Mouse (Mus musculus): Measurements from ENCODE around the gene Rgl2.
A peak's percentile ranks its signal among the peaks of the same experiment; 100 is the strongest.
"Not testable (repeated sequence)": the region's sequence is repeated elsewhere in the genome, so short reads cannot be mapped to it uniquely, and the experiment has no call there.

The Rgl2 gene

DNA sequence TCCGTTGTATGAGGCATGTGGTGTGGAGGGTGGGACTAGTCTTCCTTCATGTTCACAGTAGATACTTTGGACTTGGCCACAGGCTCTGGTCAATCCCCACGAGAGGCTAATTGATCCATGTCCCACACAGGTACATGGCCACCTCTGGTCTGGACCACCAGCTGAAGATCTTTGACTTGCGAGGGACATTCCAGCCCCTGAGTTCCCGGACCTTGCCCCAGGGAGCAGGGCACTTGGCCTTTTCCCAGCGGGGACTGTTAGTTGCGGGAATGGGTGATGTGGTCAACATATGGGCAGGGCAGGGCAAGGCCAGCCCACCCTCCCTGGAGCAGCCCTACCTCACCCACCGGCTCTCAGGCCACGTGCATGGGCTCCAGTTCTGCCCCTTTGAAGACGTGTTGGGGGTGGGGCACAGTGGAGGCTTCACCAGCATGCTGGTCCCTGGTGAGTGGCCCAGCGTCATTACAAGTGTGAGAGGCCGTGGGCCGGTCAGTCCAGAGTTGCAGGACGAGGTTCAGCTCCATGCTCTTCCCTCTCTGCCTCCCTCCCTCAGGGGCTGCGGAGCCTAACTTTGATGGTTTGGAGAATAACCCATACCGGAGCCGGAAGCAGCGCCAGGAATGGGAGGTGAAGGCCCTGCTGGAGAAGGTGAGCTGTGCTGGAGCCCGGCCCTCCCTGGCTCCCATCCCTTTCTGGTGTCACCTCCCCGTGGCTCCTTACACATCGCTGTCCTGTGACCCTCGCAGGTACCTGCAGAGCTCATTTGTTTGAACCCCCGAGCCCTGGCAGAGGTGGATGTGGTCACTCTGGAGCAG, 19.0 kb downstream of the Rgl2 start:
- DNase-seq (ENCODE audit: low spot score in 2 of 2): no peak

DNA sequence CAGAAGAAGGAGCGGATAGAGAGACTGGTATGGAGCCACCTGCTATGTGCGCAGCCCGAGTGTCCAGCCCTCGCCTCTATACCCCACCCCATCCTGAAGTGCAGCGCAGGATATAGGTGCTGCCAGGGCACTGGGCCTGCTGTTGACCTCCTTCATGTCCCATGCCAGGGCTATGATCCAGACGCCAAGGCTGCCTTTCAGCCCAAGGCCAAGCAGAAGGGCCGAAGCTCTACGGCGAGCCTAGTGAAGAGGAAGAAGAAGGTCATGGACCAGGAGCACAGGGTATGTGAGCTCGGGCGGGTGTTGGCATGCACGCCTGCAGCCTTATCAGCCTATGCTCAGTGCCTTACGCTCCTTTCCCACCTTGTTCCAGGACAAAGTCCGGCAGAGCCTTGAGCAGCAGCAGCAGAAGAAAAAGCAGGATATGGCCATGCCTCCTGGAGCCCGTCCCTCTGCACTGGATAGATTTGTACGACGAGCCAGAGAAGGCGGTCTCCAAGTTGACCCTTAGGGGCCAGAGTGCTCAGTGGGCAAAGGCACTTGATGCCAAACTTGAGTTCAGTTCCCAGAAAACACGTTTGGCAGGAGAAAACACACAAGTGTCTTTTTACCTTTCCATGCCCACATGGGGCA, 19.7 kb downstream of the Rgl2 start:
- DNase-seq (ENCODE audit: low spot score in 2 of 2): no peak

DNA sequence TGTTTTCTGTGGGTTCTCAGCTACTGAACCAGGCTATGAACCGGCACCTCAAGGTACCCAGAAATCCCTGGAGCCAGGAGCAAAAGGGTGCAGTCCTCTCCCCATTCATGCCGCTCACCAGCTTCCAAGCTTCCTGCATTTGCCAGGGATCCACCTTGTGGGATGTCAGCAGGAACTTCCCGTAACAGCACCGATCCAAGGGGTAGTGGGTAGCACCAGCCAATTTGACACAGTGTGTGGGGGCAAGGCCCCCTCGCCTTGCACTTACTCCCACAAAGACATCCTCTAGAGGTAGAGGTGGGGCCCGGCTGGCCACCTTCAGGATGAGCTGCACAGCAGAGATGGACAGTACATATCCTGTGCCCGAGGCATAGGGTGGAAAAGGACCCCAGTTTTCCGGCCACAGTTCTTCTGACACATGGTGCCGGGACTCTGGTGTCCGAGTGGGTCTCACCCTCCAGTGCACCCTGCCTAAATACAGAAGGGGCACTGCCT, 20.8 kb downstream of the Rgl2 start:
- DNase-seq (ENCODE audit: low spot score in 2 of 2): no peak

DNA sequence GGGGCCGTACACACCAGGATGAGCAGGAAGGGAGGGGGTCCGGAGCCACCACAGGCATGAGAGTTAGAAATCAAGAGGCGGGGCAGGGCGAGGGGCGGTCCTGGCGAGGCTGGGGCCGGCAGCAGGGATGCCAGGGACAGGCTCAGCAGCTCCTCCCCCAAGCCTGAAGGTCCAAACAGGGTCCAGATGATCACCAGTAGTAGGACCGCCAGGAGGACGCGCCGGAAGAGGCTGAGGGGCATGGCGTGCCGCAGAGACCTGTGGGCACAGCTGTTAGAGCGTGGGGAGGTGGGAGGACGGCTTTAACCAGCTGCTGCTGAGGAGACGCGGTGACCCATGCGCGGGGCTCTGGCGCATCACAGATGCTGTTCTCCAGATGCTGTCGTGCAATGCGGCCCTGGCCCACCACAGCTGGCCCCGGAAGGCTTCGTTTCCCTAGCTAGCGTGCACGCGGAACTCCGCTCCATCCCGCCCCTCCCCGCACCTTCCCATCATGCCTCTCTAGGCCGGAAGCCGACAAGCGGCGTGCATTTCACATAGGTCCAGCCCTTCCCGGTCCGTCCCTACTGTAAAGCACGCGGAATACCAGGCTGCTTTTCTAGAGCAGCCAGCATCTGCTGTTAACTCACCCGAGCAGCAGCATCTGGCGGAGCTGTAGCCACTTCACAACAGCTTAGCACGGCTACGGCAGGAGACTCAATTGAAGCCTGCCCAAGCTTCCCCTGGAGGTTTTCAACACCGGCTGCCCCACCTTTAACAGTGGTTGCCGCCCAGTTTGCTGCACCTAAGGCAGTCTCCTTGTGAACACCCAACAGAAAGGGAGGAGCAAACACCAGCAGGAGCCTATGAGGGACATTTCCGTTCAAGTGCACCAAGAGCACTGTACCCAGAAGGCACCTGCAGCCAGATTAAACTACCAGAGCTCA, 21.9 kb downstream of the Rgl2 start, which contains the start of gene B3galt4:
Gene B3galt4 (minus strand): TSS at position 468 of the 926 bp plus-strand sequence.
- DNase-seq (ENCODE audit: low spot score in 2 of 2): peak; percentile 59 to 72

DNA sequence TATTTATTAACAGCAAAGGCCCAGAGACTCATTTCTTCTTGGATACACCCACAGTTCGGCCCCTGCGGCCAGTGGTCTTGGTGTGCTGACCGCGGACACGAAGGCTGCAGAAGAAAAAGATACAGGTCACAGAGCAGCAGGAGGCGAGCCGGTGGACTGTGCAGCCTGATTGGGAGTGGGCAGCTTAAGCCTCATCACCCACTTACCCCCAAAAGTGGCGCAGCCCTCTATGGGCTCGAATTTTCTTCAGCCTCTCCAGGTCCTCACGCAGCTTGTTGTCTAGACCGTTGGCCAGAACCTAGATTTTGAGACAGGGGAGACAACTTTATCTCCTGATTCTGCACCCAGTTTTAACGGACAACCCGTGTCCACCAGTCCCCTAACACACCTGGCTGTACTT, 22.7 kb downstream of the Rgl2 start:
- not testable (repeated sequence) for DNase-seq (ENCODE audit: low spot score in 2 of 2)

DNA sequence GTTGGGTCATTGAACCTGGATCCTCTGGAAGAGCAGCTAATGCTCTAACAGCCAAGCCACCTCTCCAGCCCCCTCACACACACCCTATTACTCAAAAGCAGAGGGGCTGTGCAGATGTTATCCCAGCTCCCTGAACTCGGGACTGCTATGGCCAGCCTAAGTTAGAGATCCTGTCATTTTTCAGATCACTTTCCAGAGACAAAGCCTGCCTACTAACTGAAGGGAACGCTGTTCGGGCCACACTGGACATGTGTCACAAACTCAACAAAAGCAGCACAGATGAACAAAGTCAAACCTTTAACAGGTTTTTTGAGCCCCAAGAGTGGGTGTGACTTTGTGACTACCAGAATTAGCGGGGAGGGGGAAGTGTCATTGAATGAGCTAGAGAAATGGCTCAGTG, 23.5 kb downstream of the Rgl2 start:
- no peak for DNase-seq (ENCODE audit: low spot score in 2 of 2)

DNA sequence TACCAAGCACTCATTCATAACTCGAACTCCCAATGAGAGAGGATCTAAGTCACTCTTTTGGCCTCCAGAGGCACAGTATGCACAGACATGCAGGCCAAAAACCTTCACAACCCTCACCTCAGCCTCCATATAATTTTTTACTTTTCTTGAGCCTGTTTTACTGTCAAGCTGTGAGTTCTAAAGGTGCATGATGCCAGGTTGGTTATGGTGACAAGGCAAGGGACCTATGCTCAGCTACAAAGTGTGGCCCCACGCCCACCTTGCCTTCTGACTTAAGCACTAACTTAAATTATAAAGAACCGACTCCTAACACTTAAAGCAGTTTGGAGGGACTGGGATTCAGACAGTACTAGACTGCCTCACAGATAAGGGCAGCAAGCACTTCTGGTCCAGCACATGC, 24.0 kb downstream of the Rgl2 start:
- DNase-seq (ENCODE audit: low spot score in 2 of 2): no peak

DNA sequence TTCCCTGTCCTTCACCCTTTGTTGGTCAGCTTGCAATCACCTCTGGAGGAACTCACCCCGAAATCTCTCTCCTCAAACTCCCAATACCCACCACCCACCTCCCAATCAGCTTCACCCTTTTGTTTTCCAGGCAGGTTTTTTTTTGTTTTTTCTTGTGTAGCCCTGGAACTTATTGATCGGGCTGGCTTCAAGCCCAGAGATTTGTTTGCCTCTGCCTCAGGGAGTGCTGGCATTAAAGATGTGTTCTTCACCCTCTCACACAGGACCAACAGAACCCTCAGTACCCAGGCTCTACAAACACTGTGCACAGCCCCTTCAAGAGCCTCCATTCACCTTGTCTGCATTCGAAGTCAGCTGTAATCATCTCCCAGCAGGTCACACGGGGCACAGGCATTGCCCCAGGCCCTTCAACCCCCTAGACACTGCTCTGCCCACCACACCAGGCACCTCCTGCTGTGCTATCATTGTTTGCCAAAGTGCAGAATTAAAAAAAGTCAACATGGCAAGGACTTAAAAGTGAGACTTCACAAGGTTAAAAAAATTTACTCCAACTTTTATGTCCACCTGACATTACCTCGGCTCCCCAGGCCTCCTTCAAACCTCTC, 24.7 kb downstream of the Rgl2 start:
- DNase-seq (ENCODE audit: low spot score in 2 of 2): no peak

DNA sequence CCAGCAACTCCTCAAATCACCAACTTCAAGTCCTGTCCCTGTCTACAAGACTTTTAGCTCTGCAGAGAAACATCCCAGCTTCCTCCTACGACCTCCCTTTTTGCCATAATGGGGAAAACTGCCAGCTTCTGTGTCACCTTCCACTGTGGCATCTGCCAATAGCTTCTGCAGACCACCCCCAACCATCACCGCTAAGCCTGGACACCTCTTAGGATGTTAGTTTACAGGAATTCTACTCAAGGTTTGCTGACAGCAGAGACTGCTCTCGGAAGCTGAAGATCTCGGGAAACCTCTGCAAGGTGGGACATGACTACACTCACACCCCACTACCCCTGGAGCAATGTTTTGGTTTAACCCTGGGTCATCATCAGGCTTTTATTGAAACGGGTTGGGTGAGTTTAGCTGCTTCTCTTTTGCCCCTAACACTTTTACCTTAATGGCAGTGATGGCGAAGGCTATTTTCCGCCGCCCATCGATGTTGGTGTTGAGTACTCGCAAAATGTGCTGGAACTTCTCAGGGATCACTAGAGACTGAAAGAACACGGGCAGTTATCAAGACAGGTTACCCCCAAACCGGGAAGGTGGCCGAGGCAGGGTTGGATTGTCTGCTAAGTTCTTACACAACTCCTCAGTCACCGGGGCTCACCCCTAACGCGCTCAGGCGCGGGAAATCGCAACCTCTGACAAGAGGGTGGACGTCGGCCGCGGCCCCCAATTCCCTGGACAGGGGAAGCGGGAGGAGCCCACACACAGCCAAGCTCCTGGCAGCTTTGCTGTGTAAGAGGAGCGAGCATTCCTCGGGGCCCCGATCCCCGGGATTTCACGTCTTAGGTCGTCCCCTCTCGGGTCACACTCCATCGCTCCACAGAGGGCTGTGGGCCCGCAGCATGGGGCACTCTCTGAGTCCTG, 25.6 kb downstream of the Rgl2 start:
- peak in 1 of 2 experiments; percentile 50 for DNase-seq (ENCODE audit: low spot score in 2 of 2)

DNA sequence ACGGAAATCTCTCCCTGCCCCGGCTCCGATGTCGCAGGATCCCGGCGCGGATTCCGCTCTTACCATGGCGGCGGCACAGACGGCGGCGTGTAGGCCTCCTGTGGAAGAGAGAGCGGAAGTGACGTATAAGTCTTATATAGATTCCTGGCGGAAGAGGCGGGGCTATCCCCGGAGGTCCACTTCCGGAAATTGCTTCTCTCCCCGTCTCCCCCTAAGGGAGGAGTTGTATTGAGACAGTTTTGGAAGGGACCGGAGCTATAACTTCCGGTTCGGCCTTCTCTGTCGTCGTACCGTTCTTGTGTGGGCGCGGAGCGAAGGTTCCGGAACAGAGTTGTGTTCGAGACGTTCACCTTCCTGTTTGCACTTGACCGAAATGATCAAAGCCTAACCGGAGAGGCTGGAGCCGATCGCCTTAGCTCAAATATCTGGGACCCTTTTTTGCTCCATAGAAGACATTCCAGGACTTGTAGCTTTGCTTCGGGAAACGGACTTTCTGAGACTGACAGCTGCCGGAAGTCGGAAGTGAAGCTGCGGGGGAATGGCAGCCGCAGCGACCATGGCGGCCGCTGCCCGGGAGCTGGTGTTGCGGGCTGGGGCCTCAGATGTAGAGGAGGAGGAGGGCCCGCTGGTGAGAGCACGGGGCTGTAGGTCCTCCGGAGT, 26.3 kb downstream of the Rgl2 start, which contains the start of the genes Vps52 and Rps18:
Gene Vps52 (plus strand): TSS at position 258 of the 660 bp plus-strand sequence.
Gene Rps18 (minus strand): TSS at position 447 of the 660 bp plus-strand sequence.
- DNase-seq (ENCODE audit: low spot score in 2 of 2): peak; percentile 96

DNA sequence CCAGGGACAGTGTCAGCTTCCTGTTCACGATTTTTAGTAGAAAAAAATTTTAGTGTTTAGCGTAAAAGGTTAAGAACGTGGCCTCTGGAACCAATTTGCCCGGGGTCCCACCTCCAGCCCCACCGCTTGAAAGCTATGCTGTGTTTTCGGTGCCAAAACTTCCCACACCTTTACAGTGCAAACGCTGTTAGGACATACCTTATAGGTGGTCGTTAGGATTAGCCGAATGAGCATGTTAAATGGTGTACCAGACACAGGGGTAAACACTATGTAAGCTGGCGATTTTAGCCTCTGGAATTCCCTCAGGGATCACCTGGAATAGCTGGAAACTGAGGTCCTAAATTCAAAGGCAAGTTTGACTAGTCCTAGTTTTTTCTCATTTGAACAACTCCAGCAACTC, 27.0 kb downstream of the Rgl2 start:
- DNase-seq (ENCODE audit: low spot score in 2 of 2): no peak

DNA sequence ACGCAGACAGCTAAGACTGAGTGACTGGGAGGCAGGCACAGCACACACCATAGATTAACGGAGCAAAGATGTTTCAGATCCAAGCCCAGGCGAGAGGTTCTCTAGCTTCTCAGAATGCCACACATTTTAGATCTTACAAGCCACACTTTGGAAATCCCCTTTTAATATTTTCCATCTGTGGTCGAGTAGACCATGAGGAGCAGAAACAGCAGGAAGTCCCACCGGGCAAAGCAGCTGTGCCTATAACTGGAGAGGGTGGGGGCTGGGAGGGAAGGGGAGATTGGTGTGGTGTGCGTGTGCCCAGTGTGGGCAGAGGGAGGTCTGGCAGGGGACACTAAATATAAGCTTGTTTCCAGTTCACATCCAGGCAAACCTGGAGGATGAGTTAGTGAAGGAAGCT, 28.1 kb downstream of the Rgl2 start:
- DNase-seq (ENCODE audit: low spot score in 2 of 2): no peak

DNA sequence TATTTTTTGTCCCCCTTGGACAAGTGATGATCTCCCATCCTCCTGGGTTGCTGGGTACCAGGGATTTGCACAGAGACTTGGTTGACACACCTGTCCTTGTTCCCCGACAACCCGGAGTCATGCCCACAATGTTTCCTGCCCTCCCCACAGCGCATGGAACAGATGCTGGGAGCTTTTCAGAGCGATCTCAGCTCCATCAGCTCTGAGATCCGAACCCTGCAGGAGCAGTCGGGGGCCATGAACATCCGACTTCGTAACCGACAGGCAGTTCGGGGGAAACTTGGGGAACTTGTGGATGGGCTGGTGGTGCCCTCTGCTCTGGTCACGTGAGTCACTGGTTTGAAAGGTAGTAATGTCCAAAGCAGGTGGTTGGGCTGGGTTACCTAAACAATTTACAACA, 29.1 kb downstream of the Rgl2 start:
- no peak for DNase-seq (ENCODE audit: low spot score in 2 of 2)

DNA sequence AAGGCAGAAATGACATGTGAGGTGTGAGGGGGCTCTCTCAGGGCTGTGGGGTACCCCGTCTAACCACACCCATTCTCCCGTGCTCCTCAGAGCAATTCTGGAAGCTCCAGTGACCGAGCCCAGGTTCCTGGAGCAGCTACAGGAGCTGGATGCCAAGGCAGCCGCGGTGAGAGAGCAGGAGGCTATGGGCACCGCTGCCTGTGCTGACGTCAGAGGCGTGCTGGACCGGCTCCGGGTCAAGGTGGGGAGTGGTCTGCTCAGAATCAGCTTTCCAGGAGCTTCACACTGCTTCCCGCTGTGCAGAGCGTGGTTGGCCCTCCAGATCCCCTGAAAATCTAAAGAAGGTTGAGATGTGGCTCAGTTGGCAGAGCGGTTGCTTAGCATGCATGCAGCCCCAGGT, 29.8 kb downstream of the Rgl2 start:
- no peak for DNase-seq (ENCODE audit: low spot score in 2 of 2)

DNA sequence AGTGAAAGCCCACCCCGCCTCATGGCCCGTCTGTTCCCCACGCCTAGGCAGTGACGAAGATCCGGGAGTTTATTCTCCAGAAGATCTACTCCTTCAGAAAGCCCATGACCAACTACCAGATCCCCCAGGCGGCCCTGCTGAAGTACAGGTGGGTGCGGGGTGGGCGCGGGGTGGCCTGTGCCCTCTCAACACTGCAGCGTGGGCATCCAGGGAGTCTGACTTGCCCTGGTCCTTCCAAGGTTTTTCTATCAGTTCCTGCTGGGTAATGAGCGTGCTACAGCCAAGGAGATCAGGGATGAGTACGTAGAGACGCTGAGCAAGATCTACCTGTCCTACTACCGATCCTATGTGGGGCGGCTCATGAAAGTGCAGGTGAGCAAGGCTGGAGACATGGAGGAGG, 30.6 kb downstream of the Rgl2 start:
- no peak for DNase-seq (ENCODE audit: low spot score in 2 of 2)

DNA sequence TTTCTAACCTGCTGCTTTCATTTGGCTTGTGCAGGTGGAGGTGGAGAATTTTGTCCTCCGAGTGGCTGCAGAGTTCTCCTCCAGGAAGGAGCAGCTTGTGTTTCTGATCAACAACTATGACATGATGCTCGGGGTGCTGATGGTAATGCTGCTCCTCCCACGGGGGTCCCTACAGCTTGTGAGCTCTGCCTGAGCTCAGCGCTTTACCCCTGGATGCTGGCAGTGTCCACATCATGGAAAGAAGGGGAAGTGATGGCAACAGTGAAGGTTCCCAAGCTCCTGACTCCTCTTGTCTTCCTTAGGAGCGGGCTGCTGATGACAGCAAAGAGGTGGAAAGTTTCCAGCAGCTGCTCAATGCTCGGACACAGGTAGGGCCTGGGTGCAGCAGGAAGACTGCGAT, 33.5 kb downstream of the Rgl2 start:
- no peak for DNase-seq (ENCODE audit: low spot score in 2 of 2)

DNA sequence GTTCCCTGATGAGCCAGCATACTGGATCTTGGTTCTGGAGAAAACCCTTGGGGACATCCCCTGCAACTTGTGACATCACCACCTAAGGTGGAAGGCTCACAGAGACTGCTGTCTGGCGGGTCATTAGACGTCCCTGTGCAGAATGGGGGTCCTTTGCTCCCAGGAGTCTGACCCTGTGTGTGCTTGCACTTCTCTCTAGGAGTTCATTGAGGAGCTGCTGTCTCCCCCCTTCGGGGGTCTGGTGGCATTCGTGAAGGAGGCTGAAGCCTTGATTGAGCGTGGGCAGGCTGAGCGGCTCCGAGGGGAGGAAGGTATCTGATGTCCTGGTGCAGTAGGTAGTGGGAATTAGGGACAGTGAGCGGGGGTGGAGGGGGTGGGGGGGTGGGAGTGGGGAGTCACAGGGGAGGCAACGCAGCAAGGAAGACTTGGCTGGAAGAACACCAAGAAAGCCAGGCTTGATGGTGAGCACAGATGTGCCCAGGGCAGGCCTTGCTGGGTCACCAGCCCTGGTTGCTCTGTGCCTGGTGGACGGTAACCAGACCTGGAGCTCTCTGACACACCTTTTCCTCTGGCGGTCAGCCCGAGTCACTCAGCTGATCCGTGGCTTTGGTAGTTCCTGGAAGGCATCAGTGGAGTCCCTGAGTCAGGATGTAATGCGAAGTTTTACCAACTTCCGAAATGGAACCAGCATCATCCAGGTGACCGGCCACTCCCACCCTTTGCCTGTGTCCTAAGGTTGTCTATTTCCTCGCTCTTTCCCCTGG, 35.9 kb downstream of the Rgl2 start:
- DNase-seq (ENCODE audit: low spot score in 2 of 2): no peak

DNA sequence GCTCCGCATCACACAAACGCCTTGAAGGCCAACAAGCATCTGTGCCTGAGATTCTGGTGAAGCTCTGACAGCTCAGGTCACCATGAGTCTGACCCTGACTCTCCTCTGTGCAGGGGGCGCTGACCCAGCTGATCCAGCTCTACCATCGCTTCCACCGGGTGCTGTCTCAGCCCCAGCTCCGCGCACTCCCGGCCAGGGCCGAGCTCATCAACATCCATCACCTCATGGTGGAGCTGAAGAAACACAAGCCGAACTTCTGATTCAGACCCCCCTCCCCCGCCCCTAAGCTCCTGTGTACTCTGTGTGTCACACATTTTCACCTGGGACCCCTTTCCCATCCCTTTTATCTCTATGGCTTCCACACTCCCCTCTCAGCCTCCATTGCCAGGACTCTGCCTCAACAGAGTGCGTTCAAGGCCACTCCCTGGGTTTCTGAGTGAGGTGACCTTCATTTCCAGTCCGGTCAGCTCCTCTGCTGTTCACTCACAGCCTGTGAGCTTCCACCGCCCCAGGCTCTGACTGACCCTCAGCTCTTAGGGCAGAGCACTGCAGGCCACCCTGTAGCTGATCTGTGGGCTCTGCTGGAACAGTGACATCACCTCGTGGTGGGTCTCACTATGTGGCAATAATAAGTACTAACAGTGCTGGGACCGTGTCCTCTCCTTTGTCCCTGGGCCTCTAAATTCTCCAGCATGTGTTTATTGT, 36.7 kb downstream of the Rgl2 start:
- DNase-seq (ENCODE audit: low spot score in 2 of 2): no peak
